Mouse (Mus musculus) layer of hippocampus, postnatal 25 days (tissue): Measurements from ENCODE around the gene Elp6. TPM values are rescaled to one million over a fixed set of nuclear protein-coding genes. Genes with fewer than 3 reads are reported as not detected.

Experiments
- DNase-seq, 2 experiments: peaks; one replicate each; pipeline ENCODE4 v3.0.0; 2022; ENCODE audit warnings: mixed read lengths in 2 of 2, low spot score in 1 of 2; ENCODE audit errors: extremely low spot score in 1 of 2
- microRNA-seq, 2 experiments: library from miRNA; unstranded; fragments of <30 nt; microRNA quantifications; one replicate each; pipeline ENCODE4 v1.2.0; 2021
- total RNA-seq, 2 experiments: library from RNA; stranded (reverse); gene quantifications; 2 replicates each; pipeline ENCODE4 v1.2.3; 2021

The Elp6 gene
- total RNA-seq, 2 experiments from 2014 or later: 11.3 to 14.1 TPM

DNA sequence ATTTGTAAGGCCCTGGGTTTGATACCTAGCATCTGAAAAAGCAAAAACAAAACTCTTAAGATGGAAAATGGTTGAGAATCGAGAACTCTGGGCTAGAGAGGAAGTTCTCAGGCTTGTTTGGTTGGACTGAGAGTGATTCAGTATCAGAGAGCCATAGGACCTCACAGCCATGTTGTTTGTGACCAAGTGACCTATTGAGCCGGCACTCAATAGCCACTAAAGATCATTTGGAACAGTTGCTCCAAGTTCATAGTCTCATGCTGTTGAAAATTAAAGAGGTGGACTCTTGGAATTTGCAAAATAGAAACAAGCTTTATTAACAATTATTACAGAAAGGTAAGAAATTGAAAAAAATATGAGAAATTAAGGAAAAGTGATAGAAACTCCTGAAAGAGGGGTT lies 46.4 kb downstream of the Elp6 start:
- no peak for DNase-seq

DNA sequence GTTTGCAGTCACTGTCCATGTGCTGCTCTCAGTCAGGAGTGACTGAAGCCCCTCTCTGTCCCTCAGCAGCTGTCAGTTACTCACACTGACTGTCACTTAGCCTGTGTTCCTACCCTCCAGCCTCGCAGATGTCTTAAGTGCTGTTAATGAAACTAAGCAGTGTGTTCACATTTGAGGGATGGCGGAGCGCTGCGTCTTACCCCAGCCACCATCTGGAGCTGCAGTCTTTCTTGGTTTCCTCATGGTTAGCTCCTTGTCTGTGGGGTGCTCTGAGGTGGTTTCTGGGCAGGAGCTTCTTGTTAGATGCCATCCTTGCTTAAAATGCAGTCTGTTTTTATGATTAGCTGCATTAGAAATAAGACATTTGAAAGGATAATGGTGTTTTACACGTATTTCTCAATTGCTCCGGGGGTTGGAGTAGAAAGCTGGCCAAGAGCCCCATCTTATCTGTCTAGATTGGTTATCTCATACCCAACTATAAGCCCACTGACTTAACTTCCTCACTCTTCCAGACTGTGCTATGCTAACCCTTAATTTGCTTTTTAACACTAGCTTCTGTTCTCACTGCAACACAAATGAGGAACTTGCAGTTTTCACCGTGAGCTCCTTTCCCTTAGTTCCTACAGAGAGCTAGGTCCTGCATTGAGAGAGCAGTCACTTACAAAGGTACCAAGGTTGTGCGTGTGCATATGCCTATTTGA lies 47.1 kb downstream of the Elp6 start:
- DNase-seq: no peak

DNA sequence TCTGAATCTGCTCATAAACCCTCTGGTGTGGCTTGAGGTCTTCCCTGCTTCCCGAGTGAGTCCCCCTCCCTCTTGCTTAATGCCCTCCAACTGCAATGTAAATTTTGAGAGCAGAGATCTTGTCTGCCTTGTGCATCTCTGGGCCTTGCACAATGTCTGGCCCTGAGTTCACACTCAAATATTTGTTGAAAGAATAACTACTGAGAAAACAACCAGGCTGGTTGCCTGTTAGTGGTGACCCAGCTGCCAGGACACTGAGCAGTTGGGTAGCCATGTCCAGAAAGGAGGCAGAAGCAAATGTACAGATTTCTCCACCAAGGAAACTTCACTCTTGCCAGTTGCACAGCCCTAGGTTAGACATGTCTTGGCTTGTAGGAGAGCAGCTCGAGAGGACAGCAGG lies 53.4 kb downstream of the Elp6 start:
- no peak for DNase-seq

DNA sequence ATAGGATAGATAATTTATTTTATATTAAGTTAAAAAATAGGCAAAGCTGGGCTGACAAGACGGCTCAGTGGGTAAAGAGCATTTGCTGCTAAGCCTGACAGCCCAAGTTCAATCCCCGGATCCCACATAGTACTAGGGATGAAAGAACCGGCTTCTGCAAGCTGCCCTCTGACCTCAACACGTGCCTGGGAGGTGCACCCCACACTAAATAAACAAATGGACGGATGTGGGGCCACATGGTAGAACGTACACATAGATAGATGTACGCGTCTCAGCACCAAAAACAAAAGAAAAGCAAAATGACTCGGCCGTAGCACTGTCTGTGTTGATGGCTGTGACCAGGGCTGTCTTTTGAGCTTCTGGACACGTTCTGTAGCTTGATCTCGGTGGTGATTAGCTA lies 56.3 kb downstream of the Elp6 start:
- DNase-seq: no peak

DNA sequence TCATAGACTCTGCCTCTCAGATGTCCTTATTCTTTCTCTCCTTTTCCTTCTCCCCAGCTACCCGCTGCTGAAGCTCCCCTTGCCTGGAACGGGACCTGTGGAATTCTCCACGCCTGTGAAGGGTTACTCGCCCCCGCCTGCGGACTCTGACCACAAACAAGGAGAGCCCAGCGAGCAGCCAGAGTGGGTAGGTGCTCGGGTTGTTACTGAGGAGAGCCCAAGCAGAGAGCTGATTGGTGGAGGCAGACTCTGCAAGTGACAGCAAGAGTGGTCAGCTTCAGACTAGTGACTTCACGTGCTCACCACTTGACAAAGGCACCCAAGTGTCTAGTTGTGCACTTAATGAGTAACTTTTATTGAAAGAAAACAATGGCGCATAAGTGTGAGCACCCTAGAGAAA lies 57.4 kb downstream of the Elp6 start:
- DNase-seq: no peak

DNA sequence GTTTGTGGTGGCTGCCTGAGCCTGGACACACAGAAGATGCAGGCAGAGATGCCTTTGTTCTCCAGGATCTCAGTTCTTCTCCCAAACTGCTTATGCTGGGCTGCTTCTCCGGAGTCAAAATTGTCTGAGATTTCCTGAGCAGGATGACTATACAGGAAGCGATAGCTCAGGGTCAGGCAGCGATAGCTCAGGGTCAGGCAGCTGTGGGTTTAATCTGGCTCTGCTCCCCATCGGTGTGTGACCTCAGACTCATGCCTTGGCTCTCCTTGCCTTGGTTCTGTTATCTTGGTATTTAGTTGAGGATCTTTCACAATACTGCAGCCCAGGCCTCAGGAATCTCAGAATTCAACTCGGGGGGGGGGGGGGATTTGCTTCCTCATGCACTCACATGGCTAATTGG lies 61.8 kb downstream of the Elp6 start:
- no peak for DNase-seq

DNA sequence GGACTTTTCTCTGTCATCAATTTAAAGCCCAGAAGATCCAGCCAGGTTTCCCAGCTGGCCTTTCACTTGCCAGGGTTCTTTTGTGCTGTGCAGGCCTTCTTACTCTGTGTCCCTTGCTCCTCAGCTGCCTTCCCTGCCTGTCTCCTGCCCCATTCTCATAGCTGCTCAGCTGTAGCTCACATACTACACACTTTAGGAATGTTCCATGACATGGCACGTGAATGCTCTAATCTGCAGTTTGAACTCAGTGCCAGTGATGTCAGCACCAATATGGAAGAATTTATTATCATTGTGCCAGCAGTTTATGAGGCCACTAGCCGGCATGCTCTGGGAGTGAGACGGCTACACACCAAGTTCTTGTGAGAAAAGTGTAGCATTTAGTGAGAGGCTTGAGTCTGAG lies 64.9 kb downstream of the Elp6 start:
- DNase-seq: no peak

Small RNA genes lying within 50 kb of the gene (microRNA-seq; reads per million reads assigned to microRNA genes)
- 38.6 to 57.7 reads per million in 2 experiments for gene Mir6236

Other genes with a start within 250 kb of the Elp6 start
- 10 to 100 TPM; 54.6 to 65.9 TPM for gene Smarcc1, start 187.5 kb upstream of the Elp6 start, total RNA-seq
- 100 to 1,000 TPM; 161 to 170 TPM for gene Dhx30, start 187.3 kb upstream of the Elp6 start, total RNA-seq
- 100 to 1,000 TPM; 307 to 311 TPM for gene Cspg5, start 61.4 kb upstream of the Elp6 start, total RNA-seq
- 100 to 1,000 TPM in 1 of 2 experiments, 10 to 100 TPM in 1; 95.5 to 102 TPM for gene Scap, start 28.1 kb downstream of the Elp6 start, total RNA-seq
- gene Ptpn23, start 103.0 kb downstream of the Elp6 start, total RNA-seq: 10 to 100 TPM; 40.9 to 57.8 TPM
- under 1 TPM in 1 of 2 experiments, not detected in 1; 0.30 TPM for gene Ngp, start 114.6 kb downstream of the Elp6 start, total RNA-seq
- gene Klhl18, start 171.5 kb downstream of the Elp6 start, total RNA-seq: 10 to 100 TPM; 21.7 to 24.5 TPM
- 1 to 10 TPM; 2.5 to 2.9 TPM for gene Kif9, start 171.8 kb downstream of the Elp6 start, total RNA-seq
- gene Setd2, start 227.4 kb downstream of the Elp6 start, total RNA-seq: 10 to 100 TPM; 51.8 to 69.5 TPM